ENCODE assay signal across 8 mouse cellular contexts in the genomic region with DNA sequence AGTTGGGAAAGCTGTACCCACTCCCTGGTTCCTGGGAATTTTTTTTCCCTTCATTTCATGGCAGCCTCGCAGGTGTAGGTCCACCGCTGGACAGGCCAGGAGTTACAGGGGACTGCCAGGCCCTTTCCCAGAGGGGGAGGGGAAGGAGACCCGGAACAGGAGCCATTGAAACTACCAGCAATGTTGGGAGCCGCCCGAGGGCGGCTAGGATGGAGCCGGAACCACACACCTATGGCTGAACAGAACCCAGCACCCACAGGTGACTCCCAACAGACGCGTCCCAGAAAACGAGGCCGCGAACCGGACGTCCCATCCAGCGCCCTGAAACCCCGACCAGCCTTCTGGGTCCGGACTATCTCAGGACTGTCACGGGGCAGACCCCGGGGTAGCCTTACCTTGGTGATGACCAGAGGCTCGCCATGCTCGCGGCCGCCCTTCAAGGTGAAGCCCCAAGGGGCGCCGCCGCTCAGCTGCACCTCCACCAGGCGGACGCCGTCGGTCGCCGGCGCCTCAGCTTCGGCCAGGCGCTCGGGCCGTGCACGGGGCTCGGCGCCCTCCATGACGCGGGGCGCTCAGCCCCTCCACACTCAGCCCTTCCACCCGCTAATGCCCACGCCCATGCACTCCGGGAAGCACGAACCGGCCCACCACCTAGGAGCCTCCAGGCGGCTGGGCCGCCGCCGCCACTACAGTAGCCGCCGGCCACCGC. TPM values are rescaled to one million over a fixed set of nuclear protein-coding genes. Genes with fewer than 3 reads are reported as not detected.
A peak's percentile ranks its signal among the peaks of the same experiment; 100 is the strongest.
DNase-seq lines count a peak whose midpoint lies in the region; ATAC-seq and TF ChIP-seq lines count a peak whose summit lies in the region.

A gene (minus strand): TSS at position 575 of the 709 bp plus-strand sequence.

- no peak for TF ChIP-seq EP300 in lung, postnatal 0 days (IDR thresholded peaks at IDR 0.05)

- no peaks in the 10 kb centered on the region for H3K36me3 ChIP-seq in embryonic facial prominence, embryonic 10.5 days (replicated peaks)
- no peaks in the 10 kb centered on the region for H3K36me3 ChIP-seq in lung, postnatal 0 days (ENCODE audit: insufficient read depth, low read length)

- TF ChIP-seq CTCF in lung, postnatal 0 days (IDR thresholded peaks at IDR 0.05) = no peak

- H3K4me3 ChIP-seq in embryonic facial prominence, embryonic 10.5 days = peak within 1 kb of the TSS; percentile 67
- peak within 1 kb of the TSS; percentile 61 for H3K4me3 ChIP-seq in lung, postnatal 0 days (ENCODE audit: low read depth, low read length)

- peak within 1 kb of the TSS; percentile 54 for H3K4me2 ChIP-seq in lung, postnatal 0 days (replicated peaks; ENCODE audit: low read depth, low read length)

- H3K9me3 ChIP-seq in embryonic facial prominence, embryonic 10.5 days = no peaks in the 10 kb centered on the region
- no peaks in the 10 kb centered on the region for H3K9me3 ChIP-seq in lung, postnatal 0 days (ENCODE audit: low read length)

- H3K27ac ChIP-seq in embryonic facial prominence, embryonic 10.5 days (replicated peaks) = peak within 1 kb of the TSS; percentile 85
- peak within 1 kb of the TSS; percentile 86 for H3K27ac ChIP-seq in lung, postnatal 0 days (ENCODE audit: low read length)

- peak; percentile 65 for ATAC-seq in lung, postnatal 0 days

- peak within 1 kb of the TSS; percentile 64 for H3K9ac ChIP-seq in lung, postnatal 0 days (replicated peaks; ENCODE audit: low read depth)

- H3K4me1 ChIP-seq in embryonic facial prominence, embryonic 10.5 days = 0 out of 2 replicates have a peak, but pooled peaks cover 3% of the 10 kb centered on the region
- H3K4me1 ChIP-seq in lung, postnatal 0 days (ENCODE audit: insufficient read depth, low read depth, low read length) = no peaks in the 10 kb centered on the region

- WGBS in embryonic facial prominence, embryonic 10.5 days = 14% methylated on average over 55 of the region's 55 CpGs
- WGBS in lung, postnatal 0 days = 10% methylated on average over 25 of the region's 55 CpGs

- H3K27me3 ChIP-seq in embryonic facial prominence, embryonic 10.5 days (replicated peaks; ENCODE audit: low read depth, poor library complexity, severe bottlenecking) = peaks cover 58% of the 10 kb centered on the region
- H3K27me3 ChIP-seq in lung, postnatal 0 days (replicated peaks; ENCODE audit: insufficient read depth, low read length) = no peaks in the 10 kb centered on the region

- intact Hi-C loops in heart, postnatal 36 days (cut with DNase I) = no loop called here

- DNase-seq in retina, embryonic 14.5 days (ENCODE audit: low spot score) = peak; percentile 12
- DNase-seq in retina, postnatal 1 day = no peak
- peak; percentile 45 for DNase-seq in embryonic facial prominence, embryonic 10.5 days (ENCODE audit: low spot score)
- peak; percentile 11 to 22 for DNase-seq in heart, postnatal 36 days
- peak in 1 of 2 experiments; percentile 1 for DNase-seq in layer of hippocampus, postnatal 14 days (ENCODE audit: low spot score in 2 of 2)
- DNase-seq in lung, postnatal 0 days (ENCODE audit: low spot score) = peak; percentile 11
- peak; percentile 15 to 17 for DNase-seq in urinary bladder, postnatal 36 days (ENCODE audit: low spot score in 2 of 2)
- DNase-seq in spleen, postnatal 36 days (ENCODE audit: low spot score in 2 of 2) = no peak

RNA-seq across cellular contexts. Expression of the gene that starts here (rescaled TPM):
- polyA plus RNA-seq in embryonic facial prominence, embryonic 10.5 days (2016; fragmentation: Nextera tagmentation; extraction: Ambion mirVana) = 5.1 and 5.8 TPM in 2 replicates
- 1 to 10 TPM; 3.5 to 5.7 TPM for total RNA-seq in heart, postnatal 36 days (2021)
- 100 to 1,000 TPM; 137 to 141 TPM for total RNA-seq in layer of hippocampus, postnatal 14 days (2021)
- polyA plus RNA-seq in lung, postnatal 0 days (2015; fragmentation: Nextera tagmentation; extraction: Ambion mirVana) = 5.0 and 5.8 TPM in 2 replicates

Comparison
In these comparisons a context has a peak if more than half of its experiments do, and no peak if none do; other contexts are left out.
1. RNA of the gene that starts here (total RNA-seq): 137 to 141 TPM in layer of hippocampus, postnatal 14 days; 3.5 to 5.7 TPM in heart, postnatal 36 days; every median in the first group is over 10 times any median in the second.
2. DNase-seq: peak in retina, embryonic 14.5 days (single experiment), embryonic facial prominence, embryonic 10.5 days (single experiment), heart, postnatal 36 days (2 of 2), lung, postnatal 0 days (single experiment) and urinary bladder, postnatal 36 days (2 of 2); none in retina, postnatal 1 day (single experiment) and spleen, postnatal 36 days (0 of 2).